Mouse (Mus musculus): Measurements from ENCODE around the gene Ash1l.

- TF ChIP-seq CTCF (IDR thresholded peaks at IDR 0.05; ENCODE audit: low read depth, low read length) (no peak), POLR2A (IDR thresholded peaks at IDR 0.05; ENCODE audit: extremely low read depth, insufficient read depth, low read length) (no peak)
These were observed 133.7 kb downstream of the Ash1l start for GRCm38 (mm10) chr3:89084133-89084532.

Measured in liver, adult 2 months (tissue).